In the genomic region with DNA sequence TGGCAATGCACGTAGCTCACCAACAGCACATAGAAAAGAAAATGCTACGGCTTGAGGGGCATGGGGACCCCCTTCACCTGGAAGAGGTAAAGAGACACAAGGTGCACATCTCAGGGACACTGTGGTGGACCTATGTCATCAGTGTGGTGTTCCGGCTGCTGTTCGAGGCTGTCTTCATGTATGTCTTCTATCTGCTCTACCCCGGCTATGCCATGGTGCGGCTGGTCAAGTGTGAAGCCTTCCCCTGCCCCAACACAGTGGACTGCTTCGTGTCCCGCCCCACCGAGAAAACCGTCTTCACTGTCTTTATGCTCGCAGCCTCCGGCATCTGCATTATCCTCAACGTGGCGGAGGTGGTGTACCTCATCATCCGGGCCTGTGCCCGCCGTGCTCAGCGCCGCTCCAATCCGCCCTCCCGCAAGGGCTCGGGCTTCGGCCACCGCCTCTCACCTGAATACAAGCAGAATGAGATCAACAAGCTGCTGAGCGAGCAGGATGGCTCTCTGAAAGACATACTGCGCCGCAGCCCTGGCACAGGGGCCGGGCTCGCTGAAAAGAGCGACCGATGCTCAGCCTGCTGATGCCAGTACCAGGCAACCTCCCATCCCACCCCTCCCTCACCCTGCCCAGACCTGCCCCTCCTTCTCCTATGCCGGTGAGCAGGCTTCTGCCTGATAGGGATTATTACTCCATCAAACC, we compare ENCODE assay signal across 8 mouse cellular contexts. TPM values are rescaled to one million over a fixed set of nuclear protein-coding genes. Genes with fewer than 3 reads are reported as not detected.
DNase-seq lines count a peak whose midpoint lies in the region; ATAC-seq and TF ChIP-seq lines count a peak whose summit lies in the region.

No protein-coding gene starts in this region.

- TF ChIP-seq CTCF in heart, adult 2 months (IDR thresholded peaks at IDR 0.05) = no peak
- no peak for TF ChIP-seq CTCF in bone marrow macrophage, adult 2 months (IDR thresholded peaks at IDR 0.05; ENCODE audit: low read depth, low read length)

- H3K4me1 ChIP-seq in heart, embryonic 15.5 days (replicated peaks) = peaks cover 7% of the 10 kb centered on the region; the same call in 1 of the 2 replicates
- H3K4me1 ChIP-seq in heart, adult 2 months (ENCODE audit: control insufficient read depth, insufficient read depth, low read length) = no peaks in the 10 kb centered on the region
- no peaks in the 10 kb centered on the region for H3K4me1 ChIP-seq in bone marrow macrophage, adult 2 months (ENCODE audit: control insufficient read depth, insufficient read depth, low read length)
- no peaks in the 10 kb centered on the region for H3K4me1 ChIP-seq in embryonic facial prominence, embryonic 14.5 days (ENCODE audit: control insufficient read depth, insufficient read depth, low read length)

- H3K27me3 ChIP-seq in heart, embryonic 15.5 days = peaks cover 52% of the 10 kb centered on the region
- H3K27me3 ChIP-seq in heart, adult 2 months (ENCODE audit: control insufficient read depth, insufficient read depth, low read length) = peaks cover 4% of the 10 kb centered on the region; the same call in 1 of the 2 replicates
- peaks cover 60% of the 10 kb centered on the region for H3K27me3 ChIP-seq in embryonic facial prominence, embryonic 14.5 days (replicated peaks; ENCODE audit: control insufficient read depth, insufficient read depth, low read length)

- intact Hi-C loops in heart, adult 2 months (cut with DNase I) = no loop called here

- no peak overlapping the region for H3K9ac ChIP-seq in heart, embryonic 15.5 days
- H3K9ac ChIP-seq in heart, adult 2 months (ENCODE audit: low read depth, low read length) = no peak overlapping the region
- no peak overlapping the region; the same call in 1 of the 2 replicates for H3K9ac ChIP-seq in embryonic facial prominence, embryonic 14.5 days (ENCODE audit: low read depth, low read length)

- DNase-seq in heart, adult 2 months = no peak
- peak; percentile 1 for DNase-seq in embryonic facial prominence, embryonic 14.5 days (ENCODE audit: low spot score)
- no peak for DNase-seq in adrenal gland, adult 18-20 months (ENCODE audit: low spot score in 2 of 2)
- no peak for DNase-seq in adrenal gland, postnatal 25 days
- no peak for DNase-seq in gastrocnemius, postnatal 4 days (ENCODE audit: low spot score in 2 of 2)

- 25% methylated on average over 29 of the region's 32 CpGs for WGBS in heart, embryonic 15.5 days
- 24% methylated on average over 32 of the region's 32 CpGs for WGBS in heart, adult 2 months
- 23% methylated on average over 22 of the region's 32 CpGs for WGBS in embryonic facial prominence, embryonic 14.5 days

- no peak for TF ChIP-seq POLR2A in heart, adult 2 months (IDR thresholded peaks at IDR 0.05; ENCODE audit: insufficient read depth, low read depth, low read length)
- TF ChIP-seq POLR2A in bone marrow macrophage, adult 2 months (IDR thresholded peaks at IDR 0.05; ENCODE audit: borderline replicate concordance, low read depth, low read length) = no peak

- no peaks in the 10 kb centered on the region for H3K9me3 ChIP-seq in heart, embryonic 15.5 days (replicated peaks)
- H3K9me3 ChIP-seq in embryonic facial prominence, embryonic 14.5 days (ENCODE audit: control insufficient read depth, low read length) = no peaks in the 10 kb centered on the region

- H3K27ac ChIP-seq in heart, embryonic 15.5 days = no peak overlapping the region
- no peak overlapping the region for H3K27ac ChIP-seq in heart, adult 2 months
- no peak overlapping the region for H3K27ac ChIP-seq in bone marrow macrophage, adult 2 months (ENCODE audit: insufficient read depth, low read depth, low read length)
- no peak overlapping the region for H3K27ac ChIP-seq in embryonic facial prominence, embryonic 14.5 days (replicated peaks; ENCODE audit: low read depth, low read length)

- H3K36me3 ChIP-seq in heart, embryonic 15.5 days = no peaks in the 10 kb centered on the region
- H3K36me3 ChIP-seq in heart, adult 2 months (ENCODE audit: control insufficient read depth, insufficient read depth, low read length) = no peaks in the 10 kb centered on the region
- no peaks in the 10 kb centered on the region for H3K36me3 ChIP-seq in embryonic facial prominence, embryonic 14.5 days (ENCODE audit: control insufficient read depth, insufficient read depth, low read length)

- peak overlapping the region; percentile 29 for H3K4me3 ChIP-seq in heart, embryonic 15.5 days
- no peak overlapping the region for H3K4me3 ChIP-seq in heart, adult 2 months
- peak overlapping the region; percentile 13; the same call in 1 of the 2 replicates for H3K4me3 ChIP-seq in bone marrow macrophage, adult 2 months (ENCODE audit: insufficient read depth, low read length)
- H3K4me3 ChIP-seq in embryonic facial prominence, embryonic 14.5 days (ENCODE audit: low read depth, low read length) = peak overlapping the region; percentile 28

- no peaks in the 10 kb centered on the region for H3K79me2 ChIP-seq in heart, adult 2 months (replicated peaks; ENCODE audit: control insufficient read depth, insufficient read depth, low read length)

- H3K4me2 ChIP-seq in heart, embryonic 15.5 days = peak overlapping the region; percentile 55
- H3K4me2 ChIP-seq in embryonic facial prominence, embryonic 14.5 days (ENCODE audit: low read depth, low read length) = peak overlapping the region; percentile 48

- no peak for ATAC-seq in heart, embryonic 15.5 days (replicated peaks; ENCODE audit: insufficient number of reproducible peaks, insufficient read depth, low FRiP score, low read depth)
- 0 out of 2 replicates have a peak, but pooled peaks have one; percentile 30 for ATAC-seq in embryonic facial prominence, embryonic 14.5 days (ENCODE audit: low read depth)
- ATAC-seq in megakaryocyte-erythroid progenitor cell, adult 5-6 weeks (replicated peaks; ENCODE audit: low FRiP score, low TSS enrichment, poor library complexity, severe bottlenecking) = 0 out of 2 replicates have a peak, but pooled peaks have one; percentile 37

- no peak for TF ChIP-seq EP300 in heart, adult 2 months (IDR thresholded peaks at IDR 0.05; ENCODE audit: insufficient read depth, low read depth, low read length)

RNA-seq across cellular contexts. Expression of gene Gjb1, which starts 8.4 kb away (rescaled TPM):
- polyA plus RNA-seq in heart, embryonic 15.5 days (2015; fragmentation: Nextera tagmentation; extraction: Ambion mirVana) = 0.21 and 0.91 TPM in 2 replicates
- not detected for total RNA-seq in heart, adult 2 months (2021)
- 0.12 and 0.56 TPM in 2 replicates for polyA plus RNA-seq in heart, adult 2 months (2012; rRNA removed)
- polyA plus RNA-seq in bone marrow macrophage, adult 2 months (2012; ENCODE audit: insufficient read depth, insufficient read length, missing spikeins) = not detected in 2 replicates
- polyA plus RNA-seq in embryonic facial prominence, embryonic 14.5 days (2014; fragmentation: Nextera tagmentation; extraction: Ambion mirVana) = 0.48 and 0.51 TPM in 2 replicates
- not detected in 2 replicates for total RNA-seq in megakaryocyte-erythroid progenitor cell, adult 5-6 weeks (2014; fragmentation: Nextera tagmentation)
- not detected in 2 replicates for total RNA-seq in megakaryocyte-erythroid progenitor cell, adult 5-6 weeks (2017)
- not detected for total RNA-seq in adrenal gland, adult 18-20 months (2021)
- 8.5 TPM in 1 of 2 replicates, not detected in the other for total RNA-seq in adrenal gland, postnatal 25 days (2021)
- total RNA-seq in gastrocnemius, postnatal 4 days (2021) = 1 to 10 TPM; 1.6 to 2.0 TPM

RNA-seq across cellular contexts. Expression of gene Zmym3, which starts 36.1 kb away (rescaled TPM):
- 22.1 and 24.6 TPM in 2 replicates for polyA plus RNA-seq in heart, embryonic 15.5 days (2015; fragmentation: Nextera tagmentation; extraction: Ambion mirVana)
- 10 to 100 TPM; 13.3 to 15.9 TPM for total RNA-seq in heart, adult 2 months (2021)
- 18.7 and 36.5 TPM in 2 replicates for polyA plus RNA-seq in heart, adult 2 months (2012; rRNA removed)
- 34.3 and 41.8 TPM in 2 replicates for polyA plus RNA-seq in bone marrow macrophage, adult 2 months (2012; ENCODE audit: insufficient read depth, insufficient read length, missing spikeins)
- 27.1 and 30.1 TPM in 2 replicates for polyA plus RNA-seq in embryonic facial prominence, embryonic 14.5 days (2014; fragmentation: Nextera tagmentation; extraction: Ambion mirVana)
- 46.3 and 84.1 TPM in 2 replicates for total RNA-seq in megakaryocyte-erythroid progenitor cell, adult 5-6 weeks (2014; fragmentation: Nextera tagmentation)
- total RNA-seq in megakaryocyte-erythroid progenitor cell, adult 5-6 weeks (2017) = 28.7 and 52.7 TPM in 2 replicates
- total RNA-seq in adrenal gland, adult 18-20 months (2021) = 10 to 100 TPM; 46.3 to 73.4 TPM
- 77.9 and 131 TPM in 2 replicates for total RNA-seq in adrenal gland, postnatal 25 days (2021)
- 10 to 100 TPM; 24.1 to 24.5 TPM for total RNA-seq in gastrocnemius, postnatal 4 days (2021)

RNA-seq across cellular contexts. Expression of gene Nono, which starts 44.5 kb away (rescaled TPM):
- polyA plus RNA-seq in heart, embryonic 15.5 days (2015; fragmentation: Nextera tagmentation; extraction: Ambion mirVana) = 209 and 253 TPM in 2 replicates
- 10 to 100 TPM; 57.6 to 70.9 TPM for total RNA-seq in heart, adult 2 months (2021)
- polyA plus RNA-seq in heart, adult 2 months (2012; rRNA removed) = 46.7 and 83.4 TPM in 2 replicates
- 242 and 247 TPM in 2 replicates for polyA plus RNA-seq in bone marrow macrophage, adult 2 months (2012; ENCODE audit: insufficient read depth, insufficient read length, missing spikeins)
- polyA plus RNA-seq in embryonic facial prominence, embryonic 14.5 days (2014; fragmentation: Nextera tagmentation; extraction: Ambion mirVana) = 328 and 365 TPM in 2 replicates
- 264 and 296 TPM in 2 replicates for total RNA-seq in megakaryocyte-erythroid progenitor cell, adult 5-6 weeks (2014; fragmentation: Nextera tagmentation)
- 572 and 583 TPM in 2 replicates for total RNA-seq in megakaryocyte-erythroid progenitor cell, adult 5-6 weeks (2017)
- 100 to 1,000 TPM; 158 to 182 TPM for total RNA-seq in adrenal gland, adult 18-20 months (2021)
- total RNA-seq in adrenal gland, postnatal 25 days (2021) = 218 and 222 TPM in 2 replicates
- 100 to 1,000 TPM; 151 to 172 TPM for total RNA-seq in gastrocnemius, postnatal 4 days (2021)
